Mouse (Mus musculus): ENCODE measurements around the gene Foxn3. TPM values are rescaled to one million over a fixed set of nuclear protein-coding genes. Genes with fewer than 3 reads are reported as not detected.

Foxn3 gene
- polyA plus RNA-seq, 1 experiment: 61.0 TPM

DNA sequence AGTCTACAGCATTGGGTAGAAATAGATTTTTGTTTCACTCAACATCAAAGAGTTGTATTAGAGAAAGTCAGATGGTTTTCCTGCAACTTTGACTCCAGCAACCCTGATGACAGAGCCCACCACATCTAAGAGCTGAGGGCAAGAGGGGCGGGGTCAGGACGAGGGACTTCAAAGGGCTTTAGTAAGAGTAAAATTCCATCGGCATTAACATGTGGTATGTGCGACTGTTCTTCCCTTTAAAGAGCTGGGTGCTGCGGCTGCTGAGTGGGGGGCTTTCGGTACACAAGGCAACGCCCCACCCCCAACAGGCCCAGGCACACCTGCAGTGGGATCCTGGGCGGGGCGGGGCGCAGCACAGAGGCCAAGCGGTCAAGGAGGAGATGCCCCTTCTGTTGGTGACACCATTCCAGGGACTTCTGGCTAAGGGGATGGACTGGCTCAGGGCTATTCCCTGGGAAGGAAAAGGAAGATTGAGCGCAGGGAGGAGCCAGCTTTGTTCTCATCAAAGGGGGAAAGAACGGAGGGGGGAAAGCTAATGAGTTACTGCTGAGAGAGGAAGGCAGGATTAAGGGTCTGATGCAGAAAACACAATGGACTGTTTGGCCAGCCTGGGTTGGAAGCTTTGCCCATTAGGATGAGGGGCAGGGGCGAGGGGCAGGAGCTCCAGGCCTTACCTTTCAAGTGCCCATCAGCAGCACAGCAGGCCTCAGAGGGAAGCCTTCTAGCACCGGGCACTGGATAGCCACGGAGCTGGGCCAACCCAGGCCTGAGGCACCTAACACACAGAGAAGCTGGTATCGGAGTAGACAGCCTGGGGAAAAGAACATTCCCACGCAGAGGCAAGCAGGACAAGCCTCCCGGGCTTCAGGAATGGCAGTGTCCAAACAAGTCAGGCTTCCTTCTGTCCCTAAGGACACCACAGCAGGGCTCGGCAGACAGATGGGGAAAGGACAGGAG lies 233.8 kb downstream of the Foxn3 start:
- Histone ChIP-seq H3K36me3 (ENCODE audit: control insufficient read depth, insufficient read depth, low read length, poor library complexity, severe bottlenecking) (no peaks in the 10 kb centered on the region), H3K9me3 (replicated peaks; ENCODE audit: control insufficient read depth, insufficient read depth, low read length, poor library complexity, severe bottlenecking) (no peaks in the 10 kb centered on the region), H3K9ac (ENCODE audit: low read depth, poor library complexity, severe bottlenecking) (no peak overlapping the region), H3K27me3 (ENCODE audit: control insufficient read depth, insufficient read depth, low read length, poor library complexity, severe bottlenecking) (no peaks in the 10 kb centered on the region), H3K4me1 (ENCODE audit: control insufficient read depth, insufficient read depth, low read length) (peaks cover 14% of the 10 kb centered on the region), H3K4me3 (ENCODE audit: low read depth, low read length) (no peak overlapping the region), H3K27ac (ENCODE audit: insufficient read depth, low read length) (no peak overlapping the region)
- TF ChIP-seq EP300 (IDR thresholded peaks at IDR 0.05; ENCODE audit: insufficient read depth, low read depth, low read length): peak; percentile 3; the same call in 1 of the 2 replicates
- no peak for TF ChIP-seq CTCF (IDR thresholded peaks at IDR 0.05; ENCODE audit: low read depth, low read length)
- no peak for TF ChIP-seq POLR2A (IDR thresholded peaks at IDR 0.05; ENCODE audit: insufficient read depth, low read length)

DNA sequence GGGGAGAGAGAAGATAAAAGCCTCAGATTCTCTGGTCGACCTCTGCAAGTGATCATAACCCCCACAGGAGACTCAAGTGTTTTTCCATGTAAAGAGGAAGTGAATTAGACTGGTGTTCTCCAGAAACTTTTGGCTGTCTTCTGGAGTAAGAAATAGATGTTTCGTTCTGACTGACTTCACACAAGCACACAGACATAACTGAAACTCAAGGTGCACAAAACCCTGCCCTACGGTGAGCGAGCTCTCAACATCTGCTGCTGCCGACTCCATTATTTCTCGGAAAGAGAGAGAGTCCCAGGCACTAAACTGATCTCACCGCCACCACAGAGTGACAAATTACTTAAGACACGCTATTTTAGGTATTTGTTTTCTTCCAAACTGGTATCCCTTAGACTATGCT lies 237.2 kb downstream of the Foxn3 start:
- Histone ChIP-seq H3K4me3 (ENCODE audit: low read depth, low read length) (no peak overlapping the region), H3K27ac (ENCODE audit: insufficient read depth, low read length) (no peak overlapping the region), H3K27me3 (ENCODE audit: control insufficient read depth, insufficient read depth, low read length, poor library complexity, severe bottlenecking) (no peaks in the 10 kb centered on the region), H3K4me1 (ENCODE audit: control insufficient read depth, insufficient read depth, low read length) (peaks cover 8% of the 10 kb centered on the region), H3K36me3 (ENCODE audit: control insufficient read depth, insufficient read depth, low read length, poor library complexity, severe bottlenecking) (no peaks in the 10 kb centered on the region), H3K9ac (ENCODE audit: low read depth, poor library complexity, severe bottlenecking) (no peak overlapping the region), H3K9me3 (replicated peaks; ENCODE audit: control insufficient read depth, insufficient read depth, low read length, poor library complexity, severe bottlenecking) (no peaks in the 10 kb centered on the region)
- TF ChIP-seq CTCF (IDR thresholded peaks at IDR 0.05; ENCODE audit: low read depth, low read length) (no peak), POLR2A (IDR thresholded peaks at IDR 0.05; ENCODE audit: insufficient read depth, low read length) (no peak)

- H3K27ac ChIP-seq (ENCODE audit: insufficient read depth, low read length): no peak overlapping the region
- no peak overlapping the region for H3K4me3 ChIP-seq (ENCODE audit: low read depth, low read length)
- TF ChIP-seq POLR2A (IDR thresholded peaks at IDR 0.05; ENCODE audit: insufficient read depth, low read length) (no peak), EP300 (IDR thresholded peaks at IDR 0.05; ENCODE audit: insufficient read depth, low read depth, low read length) (no peak), CTCF (IDR thresholded peaks at IDR 0.05; ENCODE audit: low read depth, low read length) (no peak)
- no peaks in the 10 kb centered on the region for H3K4me1 ChIP-seq (ENCODE audit: control insufficient read depth, insufficient read depth, low read length)
- no peak overlapping the region for H3K9ac ChIP-seq (ENCODE audit: low read depth, poor library complexity, severe bottlenecking)
- H3K9me3 ChIP-seq (replicated peaks; ENCODE audit: control insufficient read depth, insufficient read depth, low read length, poor library complexity, severe bottlenecking): no peaks in the 10 kb centered on the region
- H3K36me3 ChIP-seq (ENCODE audit: control insufficient read depth, insufficient read depth, low read length, poor library complexity, severe bottlenecking): no peaks in the 10 kb centered on the region
- no peaks in the 10 kb centered on the region for H3K27me3 ChIP-seq (ENCODE audit: control insufficient read depth, insufficient read depth, low read length, poor library complexity, severe bottlenecking)
Measured at GRCm38 (mm10) chr12:99321633-99322431, 241.6 kb downstream of the Foxn3 start.

DNA sequence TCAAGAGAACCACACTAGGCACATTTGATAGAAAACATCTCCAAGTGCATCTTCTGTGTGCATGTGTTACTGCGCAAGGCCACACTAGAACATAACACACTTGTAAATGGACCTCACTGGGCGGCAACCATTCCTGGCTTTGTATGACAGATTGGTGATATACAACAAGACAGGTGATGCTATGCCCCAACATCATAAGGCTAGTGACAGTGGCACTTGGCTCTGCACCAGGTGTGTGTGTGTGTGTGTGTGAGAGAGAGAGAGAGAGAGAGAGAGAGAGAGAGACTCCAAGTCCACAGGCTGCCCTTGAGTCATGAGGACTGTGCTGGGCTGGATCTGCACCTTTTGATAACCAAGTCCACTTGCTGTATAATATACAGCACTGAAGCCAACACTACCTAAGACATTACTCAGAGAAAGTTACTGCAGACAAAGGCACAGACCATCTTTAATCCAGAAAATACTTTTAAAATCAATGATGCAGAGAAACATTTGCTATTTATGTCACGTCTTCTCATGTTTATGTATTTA lies 242.4 kb downstream of the Foxn3 start:
- Histone ChIP-seq H3K9me3 (replicated peaks; ENCODE audit: control insufficient read depth, insufficient read depth, low read length, poor library complexity, severe bottlenecking) (no peaks in the 10 kb centered on the region), H3K9ac (ENCODE audit: low read depth, poor library complexity, severe bottlenecking) (no peak overlapping the region), H3K27ac (ENCODE audit: insufficient read depth, low read length) (no peak overlapping the region), H3K4me3 (ENCODE audit: low read depth, low read length) (no peak overlapping the region), H3K27me3 (ENCODE audit: control insufficient read depth, insufficient read depth, low read length, poor library complexity, severe bottlenecking) (no peaks in the 10 kb centered on the region), H3K4me1 (ENCODE audit: control insufficient read depth, insufficient read depth, low read length) (no peaks in the 10 kb centered on the region), H3K36me3 (ENCODE audit: control insufficient read depth, insufficient read depth, low read length, poor library complexity, severe bottlenecking) (no peaks in the 10 kb centered on the region)
- no peak for TF ChIP-seq CTCF (IDR thresholded peaks at IDR 0.05; ENCODE audit: low read depth, low read length)
- no peak for TF ChIP-seq EP300 (IDR thresholded peaks at IDR 0.05; ENCODE audit: insufficient read depth, low read depth, low read length)
- no peak for TF ChIP-seq POLR2A (IDR thresholded peaks at IDR 0.05; ENCODE audit: insufficient read depth, low read length)

GRCm38 (mm10) chr12:99319896-99320295 lies 243.5 kb downstream of the Foxn3 start:
- no peaks in the 10 kb centered on the region for H3K4me1 ChIP-seq (ENCODE audit: control insufficient read depth, insufficient read depth, low read length)
- TF ChIP-seq POLR2A (IDR thresholded peaks at IDR 0.05; ENCODE audit: insufficient read depth, low read length) (no peak), CTCF (IDR thresholded peaks at IDR 0.05; ENCODE audit: low read depth, low read length) (no peak), EP300 (IDR thresholded peaks at IDR 0.05; ENCODE audit: insufficient read depth, low read depth, low read length) (no peak)
- H3K36me3 ChIP-seq (ENCODE audit: control insufficient read depth, insufficient read depth, low read length, poor library complexity, severe bottlenecking): no peaks in the 10 kb centered on the region
- H3K9ac ChIP-seq (ENCODE audit: low read depth, poor library complexity, severe bottlenecking): no peak overlapping the region
- no peak overlapping the region for H3K27ac ChIP-seq (ENCODE audit: insufficient read depth, low read length)
- no peaks in the 10 kb centered on the region for H3K27me3 ChIP-seq (ENCODE audit: control insufficient read depth, insufficient read depth, low read length, poor library complexity, severe bottlenecking)
- H3K4me3 ChIP-seq (ENCODE audit: low read depth, low read length): no peak overlapping the region
- H3K9me3 ChIP-seq (replicated peaks; ENCODE audit: control insufficient read depth, insufficient read depth, low read length, poor library complexity, severe bottlenecking): no peaks in the 10 kb centered on the region

Data from ES-Bruce4 (cell line).